Mouse (Mus musculus) limb, embryonic 11.5 days (tissue): Measurements from ENCODE around the gene Gm7138. TPM values are rescaled to one million over a fixed set of nuclear protein-coding genes. Genes with fewer than 3 reads are reported as not detected.
A peak's percentile ranks its signal among the peaks of the same experiment; 100 is the strongest.
"Not testable (repeated sequence)": the region's sequence is repeated elsewhere in the genome, so short reads cannot be mapped to it uniquely, and the experiment has no call there.

ENCODE experiments used
- ATAC-seq: fragments of 200-750 bp; cut with Nextera tagmentation; 2 replicates; pipeline ENCODE4 v1.8.0; 2017; ENCODE audit warnings: low read depth; ENCODE audit not compliant: insufficient number of reproducible peaks, low FRiP score, low TSS enrichment
- DNase-seq: peaks from one replicate; pipeline ENCODE4 v3.0.0-alpha.2; 2015; ENCODE audit warnings: low spot score
- H3K27ac ChIP-seq: fragments of 300-500 bp; sonication (generic); replicated peaks from 2 replicates; pipeline ENCODE4 v1.5.1; 2014; ENCODE audit warnings: low read depth, mild to moderate bottlenecking, low read length
- H3K27me3 ChIP-seq: fragments of 300-500 bp; sonication (generic); 2 replicates; pipeline ENCODE4 v1.6.1; 2014; ENCODE audit warnings: mild to moderate bottlenecking, low read length, mixed read lengths; ENCODE audit not compliant: control insufficient read depth, insufficient read depth
- H3K36me3 ChIP-seq: fragments of 300-500 bp; sonication (generic); 2 replicates; pipeline ENCODE4 v1.6.1; 2014; ENCODE audit warnings: mild to moderate bottlenecking, low read length, moderate library complexity, mixed read lengths; ENCODE audit not compliant: control insufficient read depth, insufficient read depth
- H3K4me1 ChIP-seq: fragments of 300-500 bp; sonication (generic); 2 replicates; pipeline ENCODE4 v1.6.1; 2014; ENCODE audit warnings: low read length, mixed read lengths; ENCODE audit not compliant: control insufficient read depth, insufficient read depth
- H3K4me2 ChIP-seq: fragments of 300-500 bp; sonication (generic); 2 replicates; pipeline ENCODE4 v1.6.1; 2014; ENCODE audit warnings: low read depth, mild to moderate bottlenecking, moderate library complexity; ENCODE audit not compliant: severe bottlenecking
- H3K4me3 ChIP-seq: fragments of 300-500 bp; sonication (generic); 2 replicates; pipeline ENCODE4 v1.5.1; 2014; ENCODE audit warnings: low read depth, low read length
- H3K9ac ChIP-seq: fragments of 300-500 bp; sonication (generic); 2 replicates; pipeline ENCODE4 v1.6.1; 2014; ENCODE audit warnings: mild to moderate bottlenecking, low read length
- H3K9me3 ChIP-seq: fragments of 300-500 bp; sonication (generic); 2 replicates; pipeline ENCODE4 v1.6.1; 2016; ENCODE audit warnings: low read length; ENCODE audit not compliant: control insufficient read depth
- WGBS: fragments of 180-500 bp; shearing (Covaris S2); extraction: QIAGEN DNeasy Blood & Tissue Kit; methylation state at CpG from one replicate; pipeline ENCODE4 v1.1.7; 2014; 5-methylcytosine and 5-hydroxymethylcytosine counted together
- polyA plus RNA-seq: library from polyadenylated mRNA; unstranded; fragments of >200 nt; fragmentation: Nextera tagmentation; extraction: Ambion mirVana; gene quantifications from 2 replicates; pipeline ENCODE4 v1.2.1, GENCODE M21; 2014

Gene Gm7138
- polyA plus RNA-seq, 1 experiment from 2014 or later: not detected

DNA sequence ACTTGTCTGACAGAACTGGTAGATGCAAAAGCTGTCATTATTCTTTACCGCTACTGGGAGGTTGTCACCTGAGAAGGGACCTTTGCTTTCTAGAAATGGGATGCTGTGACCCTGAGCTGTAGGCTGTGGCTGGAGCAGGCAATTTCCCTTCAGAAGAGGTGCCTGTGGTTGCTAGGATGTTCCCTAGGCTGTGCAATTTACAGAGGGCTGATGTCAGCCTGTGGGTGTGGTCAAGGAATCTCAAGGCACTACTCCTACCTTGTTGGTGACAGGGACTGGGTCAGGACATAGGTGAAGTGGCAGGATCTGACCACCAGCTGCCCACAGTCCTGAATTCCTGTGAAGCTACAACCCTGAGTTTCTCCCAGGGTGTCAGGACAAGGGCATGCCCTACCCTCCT is 7.0 kb downstream of the Gm7138 start:
- no peak for ATAC-seq
- H3K4me1 ChIP-seq: no peaks in the 10 kb centered on the region

DNA sequence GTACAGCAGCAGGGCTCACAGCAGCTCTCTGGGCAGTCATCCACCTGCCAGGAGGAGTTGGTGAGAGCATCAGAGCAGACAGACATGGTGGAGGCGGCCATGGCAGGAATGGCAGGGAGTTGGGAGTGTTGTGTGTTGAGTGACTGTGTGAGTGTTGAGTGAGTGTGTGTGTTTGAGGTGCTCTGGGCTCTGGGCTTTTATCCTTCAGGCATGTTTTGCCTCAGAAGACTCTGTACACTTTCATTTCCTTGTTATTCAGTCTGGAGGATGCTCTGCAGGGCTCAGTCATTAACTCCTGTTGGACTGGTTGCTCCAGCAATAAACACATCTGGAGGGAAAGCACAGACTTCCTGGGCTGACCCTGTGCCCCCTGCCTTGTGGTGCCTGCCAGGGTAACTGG is 17.2 kb downstream of the Gm7138 start, which contains the start of gene Gm3233:
Gene Gm3233 (minus strand): TSS at position 101 of the 400 bp plus-strand sequence.
- H3K4me3 ChIP-seq, H3K4me1 ChIP-seq, ATAC-seq, H3K4me2 ChIP-seq, H3K27ac ChIP-seq, DNase-seq, H3K9me3 ChIP-seq, H3K9ac ChIP-seq, H3K27me3 ChIP-seq, H3K36me3 ChIP-seq: not testable (repeated sequence)
- no CpG with 5 or more reads among the region's 1 CpGs for WGBS

More for the DNA sequence above, 7.0 kb downstream of the Gm7138 start:
- H3K9me3 ChIP-seq: no peaks in the 10 kb centered on the region
- no peak overlapping the region for H3K27ac ChIP-seq
- no peak overlapping the region for H3K4me2 ChIP-seq
- no peaks in the 10 kb centered on the region for H3K36me3 ChIP-seq
- H3K4me3 ChIP-seq: no peak overlapping the region
- H3K9ac ChIP-seq: no peak overlapping the region
- 82% methylated on average over 1 of the region's 1 CpGs for WGBS
- no peaks in the 10 kb centered on the region for H3K27me3 ChIP-seq
- DNase-seq: no peak

GRCm38 (mm10) chr10:77753448-77753847 is 23.3 kb downstream of the Gm7138 start:
- H3K4me2 ChIP-seq: no peak overlapping the region
- H3K36me3 ChIP-seq: no peaks in the 10 kb centered on the region
- no peaks in the 10 kb centered on the region for H3K9me3 ChIP-seq
- H3K4me3 ChIP-seq: no peak overlapping the region
- DNase-seq: no peak
- no peak overlapping the region for H3K27ac ChIP-seq
- no peaks in the 10 kb centered on the region for H3K27me3 ChIP-seq
- ATAC-seq: no peak
- H3K9ac ChIP-seq: no peak overlapping the region
- H3K4me1 ChIP-seq: no peaks in the 10 kb centered on the region

- H3K9ac ChIP-seq, DNase-seq, H3K9me3 ChIP-seq, H3K4me2 ChIP-seq, H3K4me1 ChIP-seq, H3K27me3 ChIP-seq, ATAC-seq, H3K27ac ChIP-seq, H3K4me3 ChIP-seq, H3K36me3 ChIP-seq: not testable (repeated sequence)
- WGBS: 68% methylated on average over 3 of the region's 3 CpGs
These were observed 24.4 kb downstream of the Gm7138 start for GRCm38 (mm10) chr10:77752312-77752711.

- not testable (repeated sequence) for ATAC-seq, H3K27ac ChIP-seq, H3K9ac ChIP-seq, DNase-seq, H3K4me3 ChIP-seq, H3K4me2 ChIP-seq, H3K9me3 ChIP-seq, H3K36me3 ChIP-seq, H3K27me3 ChIP-seq, H3K4me1 ChIP-seq
- 70% methylated on average over 1 of the region's 1 CpGs for WGBS
These were observed 25.5 kb downstream of the Gm7138 start, which contains the start of gene Gm9736 for GRCm38 (mm10) chr10:77751254-77751653. Gene Gm9736, minus strand, starts transcription at chr10:77751354.

- not testable (repeated sequence) for H3K4me2 ChIP-seq, H3K9ac ChIP-seq, H3K9me3 ChIP-seq, DNase-seq, H3K27ac ChIP-seq, H3K27me3 ChIP-seq, H3K4me3 ChIP-seq, ATAC-seq, H3K4me1 ChIP-seq, H3K36me3 ChIP-seq
- 67% methylated on average over 1 of the region's 1 CpGs for WGBS
These were observed 26.1 kb downstream of the Gm7138 start for GRCm38 (mm10) chr10:77750686-77751085.

- H3K27ac ChIP-seq: peak within 1 kb of the TSS; percentile 26; the same call in 1 of the 2 replicates
- WGBS: 43% methylated on average over 4 of the region's 5 CpGs
- ATAC-seq: not testable (repeated sequence)
These were observed 34.6 kb downstream of the Gm7138 start, which contains the start of gene Gm18596 for GRCm38 (mm10) chr10:77741924-77742688. Gene Gm18596, minus strand, starts transcription at chr10:77742638.

DNA sequence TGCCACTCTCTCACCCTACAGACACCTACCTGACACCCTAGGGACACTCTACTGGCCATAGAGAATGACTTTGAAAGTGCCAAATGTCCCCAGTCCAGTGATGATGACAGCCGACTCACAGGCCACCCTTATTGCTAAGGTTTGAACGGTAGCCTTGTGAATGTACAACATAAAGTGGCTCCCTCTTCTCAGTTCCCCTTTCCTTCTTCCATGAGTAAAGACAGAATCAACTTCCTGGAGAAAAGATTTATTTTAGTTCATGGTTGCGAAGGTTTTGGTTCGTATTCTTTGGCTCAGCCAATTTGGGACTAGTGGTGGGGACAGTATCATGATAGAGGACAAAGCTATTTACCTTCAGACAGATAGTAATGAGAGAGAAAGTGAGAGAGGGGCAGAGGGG is 37.8 kb downstream of the Gm7138 start:
- H3K4me1 ChIP-seq: peaks cover 15% of the 10 kb centered on the region
- no peak overlapping the region for H3K4me2 ChIP-seq
- 86% methylated on average over 4 of the region's 4 CpGs for WGBS
- H3K27me3 ChIP-seq: no peaks in the 10 kb centered on the region
- H3K4me3 ChIP-seq: no peak overlapping the region
- ATAC-seq (no peak), DNase-seq (no peak)
- no peaks in the 10 kb centered on the region for H3K36me3 ChIP-seq
- H3K9me3 ChIP-seq: no peaks in the 10 kb centered on the region
- H3K9ac ChIP-seq: no peak overlapping the region
- H3K27ac ChIP-seq: no peak overlapping the region

More at GRCm38 (mm10) chr10:77741924-77742688, 34.6 kb downstream of the Gm7138 start, which contains the start of gene Gm18596:
- not testable (repeated sequence) for H3K9me3 ChIP-seq, H3K4me2 ChIP-seq, H3K36me3 ChIP-seq, H3K9ac ChIP-seq, H3K4me3 ChIP-seq, H3K27me3 ChIP-seq
- H3K4me1 ChIP-seq: peaks cover 15% of the 10 kb centered on the region
- DNase-seq: peak; percentile 30
